Mouse (Mus musculus): ENCODE results near the gene B4galt4. TPM values are rescaled to one million over a fixed set of nuclear protein-coding genes. Genes with fewer than 3 reads are reported as not detected.
"Not testable (repeated sequence)": the region's sequence is repeated elsewhere in the genome, so short reads cannot be mapped to it uniquely, and the experiment has no call there.

B4galt4 gene
- total RNA-seq, 1 experiment: 6.0 TPM

- Histone ChIP-seq H3K4me1 (ENCODE audit: control insufficient read depth in 2 of 2, insufficient read depth in 2 of 2, low read length in 2 of 2, poor library complexity in 1 of 2) (0 out of 4 replicates have a peak, but pooled peaks cover 0 to under 1% of the 10 kb centered on the region in 2 experiments), H3K4me3 (ENCODE audit: insufficient read depth in 1 of 2, low read depth in 1 of 2, low read length in 2 of 2, poor library complexity in 1 of 2, severe bottlenecking in 1 of 2) (no peak overlapping the region), H3K36me3 (ENCODE audit: control insufficient read depth, insufficient read depth, low read length, poor library complexity, severe bottlenecking) (no peaks in the 10 kb centered on the region), H3K27ac (ENCODE audit: insufficient read depth, low read depth, low read length, poor library complexity, severe bottlenecking) (no peak overlapping the region), H3K9me3 (ENCODE audit: control insufficient read depth, insufficient read depth, low read depth, low read length) (no peaks in the 10 kb centered on the region), H3K9ac (ENCODE audit: insufficient read depth, low read depth, low read length, poor library complexity, severe bottlenecking) (no peak overlapping the region)
- in situ Hi-C loops (cut with MboI; ENCODE audit: low sequenced_read_pairs in 2 of 2, unreplicated experiment in 2 of 2): no loop called here
- DNase-seq (ENCODE audit: low read depth, low spot score): no peak
- TF ChIP-seq CHD2 (IDR thresholded peaks at IDR 0.05; ENCODE audit: low read depth, low read length): no peak
- no peak for TF ChIP-seq HCFC1 (IDR thresholded peaks at IDR 0.05; ENCODE audit: borderline replicate concordance, insufficient read depth, low read length)
- TF ChIP-seq MAFK (IDR thresholded peaks at IDR 0.05; ENCODE audit: insufficient read depth, low read depth, low read length): no peak
- no peak for TF ChIP-seq ZNF384 (IDR thresholded peaks at IDR 0.05; ENCODE audit: low read depth, low read length)
- TF ChIP-seq ZC3H11A (IDR thresholded peaks at IDR 0.05; ENCODE audit: borderline replicate concordance, low read depth, low read length): no peak
Observed at GRCm38 (mm10) chr16:38793120-38793519, 51.1 kb downstream of the B4galt4 start.

DNA sequence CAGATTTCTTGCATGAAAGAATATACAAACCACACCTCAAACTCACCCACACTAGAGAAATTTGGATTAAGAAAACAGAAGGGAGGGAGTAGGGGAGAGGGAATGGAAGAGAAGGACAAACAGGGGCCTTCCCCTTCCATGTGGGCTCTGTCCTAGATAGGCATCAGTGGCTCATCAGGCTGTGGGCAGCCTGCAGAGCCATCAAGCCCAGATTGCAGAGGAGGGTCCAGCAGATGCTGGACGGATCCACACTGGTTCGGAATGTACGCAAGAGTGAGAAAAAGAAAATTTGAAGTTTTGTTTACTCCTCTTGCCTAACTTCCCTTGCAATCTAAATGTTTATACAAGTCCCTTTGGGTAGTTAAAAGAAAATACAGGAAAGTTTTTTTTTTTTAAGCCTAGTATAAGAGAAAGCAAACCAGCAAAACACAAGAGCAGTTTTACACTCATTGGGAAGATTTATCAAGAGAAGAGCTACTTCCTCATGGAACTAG is 56.9 kb downstream of the B4galt4 start:
- TF ChIP-seq ZC3H11A (IDR thresholded peaks at IDR 0.05; ENCODE audit: borderline replicate concordance, low read depth, low read length) (no peak), MAFK (IDR thresholded peaks at IDR 0.05; ENCODE audit: insufficient read depth, low read depth, low read length) (no peak), ZNF384 (IDR thresholded peaks at IDR 0.05; ENCODE audit: low read depth, low read length) (no peak), HCFC1 (IDR thresholded peaks at IDR 0.05; ENCODE audit: borderline replicate concordance, insufficient read depth, low read length) (no peak), CHD2 (IDR thresholded peaks at IDR 0.05; ENCODE audit: low read depth, low read length) (no peak)
- no peak for DNase-seq (ENCODE audit: low read depth, low spot score)
- H3K9me3 ChIP-seq (ENCODE audit: control insufficient read depth, insufficient read depth, low read depth, low read length): no peaks in the 10 kb centered on the region
- in situ Hi-C loops (cut with MboI; ENCODE audit: low sequenced_read_pairs in 2 of 2, unreplicated experiment in 2 of 2): no loop called here
- no peak overlapping the region for H3K4me3 ChIP-seq (ENCODE audit: insufficient read depth in 1 of 2, low read depth in 1 of 2, low read length in 2 of 2, poor library complexity in 1 of 2, severe bottlenecking in 1 of 2)
- H3K27ac ChIP-seq (ENCODE audit: insufficient read depth, low read depth, low read length, poor library complexity, severe bottlenecking): no peak overlapping the region
- H3K4me1 ChIP-seq (ENCODE audit: control insufficient read depth in 2 of 2, insufficient read depth in 2 of 2, low read length in 2 of 2, poor library complexity in 1 of 2): peaks cover 0 to 1% of the 10 kb centered on the region in 2 experiments; a peak in 1 of 4 replicates
- H3K36me3 ChIP-seq (ENCODE audit: control insufficient read depth, insufficient read depth, low read length, poor library complexity, severe bottlenecking): no peaks in the 10 kb centered on the region
- H3K9ac ChIP-seq (ENCODE audit: insufficient read depth, low read depth, low read length, poor library complexity, severe bottlenecking): no peak overlapping the region

GRCm38 (mm10) chr16:38800091-38800490 is 58.0 kb downstream of the B4galt4 start, which contains the start of gene Upk1b:
TSS of gene Upk1b (minus strand) at chr16:38800328.
- Histone ChIP-seq H3K4me3 (ENCODE audit: insufficient read depth in 1 of 2, low read depth in 1 of 2, low read length in 2 of 2, poor library complexity in 1 of 2, severe bottlenecking in 1 of 2) (no peak within 1 kb of the TSS), H3K27ac (ENCODE audit: insufficient read depth, low read depth, low read length, poor library complexity, severe bottlenecking) (no peak within 1 kb of the TSS), H3K9ac (ENCODE audit: insufficient read depth, low read depth, low read length, poor library complexity, severe bottlenecking) (no peak within 1 kb of the TSS), H3K9me3 (ENCODE audit: control insufficient read depth, insufficient read depth, low read depth, low read length) (no peaks in the 10 kb centered on the region), H3K36me3 (ENCODE audit: control insufficient read depth, insufficient read depth, low read length, poor library complexity, severe bottlenecking) (no peaks in the 10 kb centered on the region), H3K4me1 (ENCODE audit: control insufficient read depth in 2 of 2, insufficient read depth in 2 of 2, low read length in 2 of 2, poor library complexity in 1 of 2) (peaks cover 0 to 1% of the 10 kb centered on the region in 2 experiments; a peak in 1 of 4 replicates)
- TF ChIP-seq ZNF384 (IDR thresholded peaks at IDR 0.05; ENCODE audit: low read depth, low read length) (no peak), ZC3H11A (IDR thresholded peaks at IDR 0.05; ENCODE audit: borderline replicate concordance, low read depth, low read length) (no peak), CHD2 (IDR thresholded peaks at IDR 0.05; ENCODE audit: low read depth, low read length) (no peak), HCFC1 (IDR thresholded peaks at IDR 0.05; ENCODE audit: borderline replicate concordance, insufficient read depth, low read length) (no peak), MAFK (IDR thresholded peaks at IDR 0.05; ENCODE audit: insufficient read depth, low read depth, low read length) (no peak)
- in situ Hi-C loops (cut with MboI; ENCODE audit: low sequenced_read_pairs in 2 of 2, unreplicated experiment in 2 of 2): loop anchor here (10.0 to 25.0 kb wide), 2 partner anchors 163 to 175 kb away; no protein-coding TSS in a partner anchor
- no peak for DNase-seq (ENCODE audit: low read depth, low spot score)

DNA sequence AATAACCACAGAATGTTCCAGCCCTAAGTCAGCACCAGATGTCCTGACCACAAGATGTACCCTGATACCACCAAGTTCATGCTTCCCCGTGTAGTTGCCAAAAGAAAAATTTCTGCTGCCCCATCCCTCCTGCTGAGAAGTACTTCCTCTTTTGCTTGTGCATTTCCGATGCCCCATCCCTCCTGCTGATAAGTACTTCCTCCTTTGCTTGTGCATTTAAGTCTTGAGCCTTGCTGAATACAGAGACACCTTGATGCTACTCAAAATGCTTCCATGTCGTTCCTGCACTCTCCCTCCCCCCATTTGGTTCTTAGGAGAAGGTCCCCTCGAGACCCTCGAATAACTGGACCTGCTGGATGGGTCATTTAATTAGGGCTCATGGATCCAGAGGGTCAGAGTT is 65.7 kb downstream of the B4galt4 start:
- not testable (repeated sequence) for DNase-seq (ENCODE audit: low read depth, low spot score); H3K36me3 ChIP-seq (ENCODE audit: control insufficient read depth, insufficient read depth, low read length, poor library complexity, severe bottlenecking); H3K9me3 ChIP-seq (ENCODE audit: control insufficient read depth, insufficient read depth, low read depth, low read length); H3K4me3 ChIP-seq (ENCODE audit: insufficient read depth in 1 of 2, low read depth in 1 of 2, low read length in 2 of 2, poor library complexity in 1 of 2, severe bottlenecking in 1 of 2); H3K27ac ChIP-seq (ENCODE audit: insufficient read depth, low read depth, low read length, poor library complexity, severe bottlenecking); H3K9ac ChIP-seq (ENCODE audit: insufficient read depth, low read depth, low read length, poor library complexity, severe bottlenecking); H3K4me1 ChIP-seq (ENCODE audit: control insufficient read depth in 2 of 2, insufficient read depth in 2 of 2, low read length in 2 of 2, poor library complexity in 1 of 2)
- in situ Hi-C loops (cut with MboI; ENCODE audit: low sequenced_read_pairs in 2 of 2, unreplicated experiment in 2 of 2): loop anchor here (10.0 to 25.0 kb wide), 2 partner anchors 170 to 183 kb away; no protein-coding TSS in a partner anchor

GRCm38 (mm10) chr16:38810196-38810595 is 68.1 kb downstream of the B4galt4 start:
- H3K36me3 ChIP-seq (ENCODE audit: control insufficient read depth, insufficient read depth, low read length, poor library complexity, severe bottlenecking): no peaks in the 10 kb centered on the region
- no peak overlapping the region for H3K4me3 ChIP-seq (ENCODE audit: insufficient read depth in 1 of 2, low read depth in 1 of 2, low read length in 2 of 2, poor library complexity in 1 of 2, severe bottlenecking in 1 of 2)
- no peak overlapping the region for H3K9ac ChIP-seq (ENCODE audit: insufficient read depth, low read depth, low read length, poor library complexity, severe bottlenecking)
- H3K27ac ChIP-seq (ENCODE audit: insufficient read depth, low read depth, low read length, poor library complexity, severe bottlenecking): no peak overlapping the region
- H3K4me1 ChIP-seq (ENCODE audit: control insufficient read depth in 2 of 2, insufficient read depth in 2 of 2, low read length in 2 of 2, poor library complexity in 1 of 2): no peaks in the 10 kb centered on the region
- in situ Hi-C loops (cut with MboI; ENCODE audit: low sequenced_read_pairs in 2 of 2, unreplicated experiment in 2 of 2): loop anchor here in 1 of 2 experiments (25.0 kb wide), 1 partner anchor 173 kb away; no protein-coding TSS in a partner anchor
- DNase-seq (ENCODE audit: low read depth, low spot score): no peak
- H3K9me3 ChIP-seq (ENCODE audit: control insufficient read depth, insufficient read depth, low read depth, low read length): no peaks in the 10 kb centered on the region
- no peak for TF ChIP-seq ZC3H11A (IDR thresholded peaks at IDR 0.05; ENCODE audit: borderline replicate concordance, low read depth, low read length)
- no peak for TF ChIP-seq ZNF384 (IDR thresholded peaks at IDR 0.05; ENCODE audit: low read depth, low read length)
- TF ChIP-seq CHD2 (IDR thresholded peaks at IDR 0.05; ENCODE audit: low read depth, low read length): no peak

Measured in ES-E14 (cell line).